Mouse (Mus musculus) heart, postnatal 10 days (tissue): Measurements from ENCODE around the gene Gsap. TPM values are rescaled to one million over a fixed set of nuclear protein-coding genes. Genes with fewer than 3 reads are reported as not detected.

ENCODE experiments used
- DNase-seq, 2 experiments: peaks; one replicate each; pipeline ENCODE4 v3.0.0; 2021
- intact Hi-C: fragments of 180-260 bp; cut with DNase I; formaldehyde crosslinking; loops from one replicate; pipeline ENCODE4 v1.15.1; 2025
- total RNA-seq, 2 experiments: library from RNA; stranded (reverse); gene quantifications; 2 replicates each; pipeline ENCODE4 v1.2.3; 2021

Gene Gsap
- 1 to 10 TPM; 4.5 to 5.9 TPM for total RNA-seq

- intact Hi-C loops, result no loop called here
- peak; percentile 73 to 74 for DNase-seq
Observed at GRCm38 (mm10) chr5:21185764-21186685, at the start of gene Gsap. Gene Gsap, plus strand, starts transcription at chr5:21186255.

DNA sequence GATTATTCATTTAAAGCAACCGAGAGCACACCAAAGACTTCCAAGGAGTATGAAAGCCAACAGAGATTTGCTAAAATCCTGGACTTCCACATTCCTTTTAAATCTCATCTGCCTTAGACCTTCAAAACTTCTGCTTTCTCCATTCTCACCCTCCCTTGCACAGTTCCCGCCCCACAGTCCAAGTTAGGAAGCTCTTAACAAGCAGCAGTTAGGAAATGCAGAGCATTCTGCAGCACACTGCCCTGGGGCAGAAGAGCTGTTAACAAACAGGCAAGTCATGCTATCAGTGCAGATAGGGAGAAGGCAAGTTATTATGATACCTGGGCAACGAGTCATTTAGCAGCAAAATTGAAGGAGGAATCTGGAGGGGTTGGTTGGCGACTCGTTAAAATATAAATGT, 49.5 kb upstream of the Gsap start:
- DNase-seq, result no peak

DNA sequence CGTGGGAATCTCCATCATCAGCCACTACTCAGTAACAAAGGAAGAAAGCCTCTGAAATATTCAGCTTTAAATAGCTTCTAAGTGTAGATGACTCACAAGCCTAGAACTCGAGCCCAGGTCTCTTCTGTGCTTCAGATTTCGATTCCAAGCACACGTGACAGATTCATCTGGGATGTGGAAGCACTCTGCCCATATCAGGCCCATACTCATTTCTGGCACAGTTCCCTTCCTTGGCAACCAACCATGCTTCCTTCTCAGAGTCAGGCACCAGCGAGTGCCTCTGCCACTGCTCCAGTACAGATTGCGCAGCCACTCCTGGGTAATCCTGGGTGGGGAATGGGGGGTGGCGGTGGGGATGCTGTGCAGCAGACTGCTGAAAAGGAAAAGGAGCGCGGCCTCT, 46.5 kb upstream of the Gsap start:
- intact Hi-C loops, result no loop called here
- peak; percentile 91 to 94 for DNase-seq

More for the DNA sequence above, 49.5 kb upstream of the Gsap start:
- intact Hi-C loops, result no loop called here

- DNase-seq, result peak; percentile 65 to 72
- intact Hi-C loops, result loop anchor here (5.0 to 10.0 kb wide), 2 partner anchors 124 to 226 kb away; no protein-coding TSS in a partner anchor
Observed at GRCm38 (mm10) chr5:21141133-21141551, 44.9 kb upstream of the Gsap start.

DNA sequence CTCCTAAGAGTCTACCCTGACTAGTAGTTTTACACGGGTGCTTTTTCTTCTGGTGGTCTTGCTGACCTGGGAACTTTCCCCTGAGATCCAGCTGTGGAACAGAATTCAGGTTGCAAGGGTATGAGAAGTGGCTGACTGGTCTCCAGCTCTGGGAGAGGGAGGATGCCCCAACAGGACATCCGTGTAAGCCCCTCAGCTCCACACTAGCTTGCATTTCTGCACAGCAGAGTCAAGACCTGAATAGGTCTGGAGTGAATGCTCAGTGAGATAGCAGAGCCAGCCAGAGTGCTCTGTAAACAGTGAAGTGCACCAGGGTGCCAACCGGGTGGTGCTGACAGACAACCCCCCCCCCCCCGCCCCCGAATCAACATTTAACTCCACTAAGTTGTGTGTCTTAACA, 44.4 kb upstream of the Gsap start:
- intact Hi-C loops, result loop anchor here (5.0 to 10.0 kb wide), 2 partner anchors 124 to 227 kb away; no protein-coding TSS in a partner anchor
- peak in 1 of 2 experiments; percentile 30 for DNase-seq

DNA sequence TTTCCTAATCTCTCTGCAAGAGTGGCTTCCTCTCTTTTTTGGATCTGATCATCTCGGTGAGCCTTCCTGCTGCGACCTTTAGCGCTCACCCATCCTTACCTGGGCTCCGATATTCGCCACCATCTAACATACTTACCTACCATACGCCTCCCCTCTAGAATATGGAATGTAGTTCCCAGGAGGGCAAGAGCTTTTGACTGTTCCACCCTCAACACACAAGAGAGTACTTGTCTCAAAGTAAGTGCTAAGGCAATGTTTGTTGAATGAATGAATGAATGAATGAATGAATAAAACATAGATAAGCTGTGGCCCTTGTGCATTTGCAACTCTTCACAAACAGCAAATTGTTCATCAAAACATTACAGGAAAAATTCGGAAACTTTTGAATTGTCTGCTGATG, 43.0 kb upstream of the Gsap start:
- intact Hi-C loops, result loop anchor here (5.0 to 10.0 kb wide), 2 partner anchors 126 to 228 kb away; no protein-coding TSS in a partner anchor
- no peak for DNase-seq

DNA sequence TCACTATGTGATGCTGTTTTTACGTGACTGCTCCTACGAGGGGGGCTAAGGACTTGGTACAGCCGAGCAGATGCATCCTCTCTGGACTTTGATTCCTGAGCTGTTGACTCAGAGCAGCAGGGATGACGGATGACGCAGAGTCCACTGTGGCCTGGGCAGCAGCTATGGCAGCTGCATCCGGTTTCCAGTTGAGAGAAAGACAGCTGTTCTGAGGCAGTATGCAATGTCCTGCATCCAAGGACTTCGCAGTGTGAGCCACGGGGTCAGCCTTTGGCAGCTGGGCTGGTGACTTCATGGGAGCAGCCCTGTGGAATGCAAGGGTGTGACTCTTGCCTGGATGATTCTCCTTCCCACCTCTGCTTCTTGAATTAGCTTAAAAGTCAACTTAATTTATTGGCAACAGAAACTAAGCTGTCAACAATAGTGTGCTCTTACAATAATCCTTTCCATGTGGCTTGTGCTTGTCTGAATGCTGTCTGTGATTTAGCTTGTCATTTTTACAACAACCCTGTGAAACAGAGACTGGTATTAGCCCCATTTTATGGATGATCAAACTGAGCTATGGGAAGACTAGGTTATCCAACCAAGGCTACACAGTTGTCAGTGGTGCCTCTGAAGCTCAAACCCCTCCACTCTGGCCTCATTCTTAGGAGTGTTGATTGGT, 41.4 kb upstream of the Gsap start:
- intact Hi-C loops, result loop anchor here (1.0 to 10.0 kb wide), 4 partner anchors 26 to 230 kb away; no protein-coding TSS in a partner anchor
- DNase-seq, result peak; percentile 86 to 88

DNA sequence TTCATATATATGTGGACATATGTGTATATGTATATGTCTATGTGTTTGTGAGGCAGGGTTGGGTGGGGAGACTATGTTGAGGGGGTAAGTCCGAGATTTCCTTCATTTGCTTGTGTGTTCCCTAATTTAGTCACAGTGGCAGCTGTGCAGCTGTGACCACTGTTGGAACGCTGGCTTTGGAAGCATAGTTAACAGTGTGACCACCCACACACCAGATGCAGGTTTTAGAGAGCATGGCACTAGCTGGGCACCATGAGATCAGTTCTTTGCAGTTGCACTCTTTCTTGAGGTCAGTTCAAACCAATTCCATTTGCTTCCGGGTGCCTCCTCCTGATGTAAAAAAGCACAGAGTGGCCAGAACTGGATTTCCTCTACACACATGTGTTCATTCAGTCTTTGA, 37.7 kb upstream of the Gsap start:
- intact Hi-C loops, result loop anchor here (10.0 kb wide), 1 partner anchor 234 kb away; no protein-coding TSS in a partner anchor

DNA sequence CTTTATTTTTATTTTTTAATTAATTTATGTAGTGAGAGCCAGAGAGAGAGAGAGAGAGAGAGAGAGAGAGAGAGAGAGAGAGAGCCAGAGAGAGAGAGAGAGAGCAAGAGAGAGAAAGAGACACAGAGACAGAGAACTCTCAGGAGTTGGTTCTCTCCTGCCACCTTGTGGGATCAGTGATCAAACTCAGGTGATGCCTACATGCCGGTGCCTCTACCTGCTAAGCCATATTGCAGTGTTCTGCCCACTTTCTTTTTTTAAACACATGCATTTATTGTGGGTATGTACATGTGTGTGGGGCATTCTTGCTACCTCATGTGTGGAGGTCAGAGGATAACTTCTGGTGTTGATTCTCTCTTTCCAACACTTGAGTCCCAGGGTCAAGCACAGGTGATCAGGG, 32.4 kb upstream of the Gsap start:
- DNase-seq, result no peak
- intact Hi-C loops, result no loop called here

More for the DNA sequence above, 37.7 kb upstream of the Gsap start:
- DNase-seq, result no peak

DNA sequence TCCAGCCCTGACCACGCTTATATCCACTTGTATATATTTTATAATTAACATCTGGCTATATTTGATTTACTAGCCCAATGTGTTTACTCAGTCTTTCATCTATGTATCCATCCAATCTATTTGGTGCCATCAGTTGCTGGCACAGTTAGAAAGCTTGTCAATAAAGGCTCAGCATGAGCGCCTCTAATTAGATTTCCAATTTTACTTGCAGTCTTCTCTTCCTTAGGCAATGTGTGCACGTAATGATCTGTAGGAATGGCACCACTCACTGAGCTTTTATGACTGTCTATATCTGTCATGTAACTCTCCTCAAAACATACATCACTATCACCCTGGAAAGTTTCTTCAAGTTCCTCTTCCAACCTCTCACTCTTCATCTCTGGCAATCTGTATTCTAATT, 29.3 kb upstream of the Gsap start:
- intact Hi-C loops, result no loop called here
- no peak for DNase-seq

- intact Hi-C loops, result no loop called here
- no peak for DNase-seq
Observed at GRCm38 (mm10) chr5:21159536-21159935, 26.5 kb upstream of the Gsap start.

DNA sequence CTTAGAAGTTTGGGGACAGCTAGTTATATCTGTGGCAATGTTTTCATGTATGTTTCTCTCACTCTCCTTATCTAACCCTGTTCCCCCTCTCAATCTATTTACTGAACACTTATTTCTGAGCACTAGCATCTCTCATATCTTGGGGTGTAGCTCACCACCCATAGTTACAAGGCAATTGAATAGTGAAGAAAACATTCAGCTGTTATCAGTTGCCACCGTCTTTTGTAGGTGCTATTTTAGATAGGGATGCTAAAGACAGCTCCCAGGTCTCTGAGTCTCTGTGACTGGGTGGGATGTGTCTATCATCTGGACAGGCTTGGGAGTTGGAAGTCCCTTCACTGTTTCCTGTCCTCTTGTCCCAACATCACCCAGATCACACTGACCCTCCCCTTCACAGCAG, 25.3 kb upstream of the Gsap start:
- no peak for DNase-seq
- intact Hi-C loops, result no loop called here

GRCm38 (mm10) chr5:21163421-21163820, 22.6 kb upstream of the Gsap start:
- intact Hi-C loops, result no loop called here

DNA sequence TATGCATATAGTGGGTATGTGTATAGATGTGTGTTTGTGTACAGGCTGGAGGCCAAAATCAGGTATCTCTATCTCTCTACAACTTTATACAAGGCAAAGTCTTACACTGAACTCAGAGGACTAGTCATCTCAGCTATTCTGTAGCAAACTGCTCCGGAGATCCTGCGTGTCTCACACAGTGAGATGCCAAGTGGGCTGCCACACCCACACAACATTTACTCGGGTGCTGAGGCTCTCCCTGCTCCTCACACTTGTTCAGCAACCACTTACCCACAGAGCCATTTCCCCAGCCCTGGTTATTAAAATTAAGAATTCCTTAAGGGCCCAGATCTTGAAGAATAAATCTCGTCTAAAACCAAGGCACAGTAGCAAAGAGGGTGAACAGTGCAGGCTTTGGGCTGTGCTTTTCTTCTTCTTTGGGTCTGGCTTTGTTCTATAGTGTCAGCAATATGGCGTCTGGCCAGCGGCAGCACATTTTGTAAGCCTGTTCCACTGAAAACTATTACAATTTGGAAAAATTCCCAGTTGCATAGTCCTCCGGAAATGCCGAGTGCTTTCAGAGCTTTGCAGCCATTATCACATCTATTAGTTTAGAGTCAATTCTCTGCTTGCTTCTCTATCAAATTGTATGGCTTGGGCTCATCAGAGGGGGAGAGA, 17.2 kb upstream of the Gsap start:
- intact Hi-C loops, result no loop called here
- DNase-seq, result peak; percentile 53 to 54

More at GRCm38 (mm10) chr5:21163421-21163820, 22.6 kb upstream of the Gsap start:
- no peak for DNase-seq

DNA sequence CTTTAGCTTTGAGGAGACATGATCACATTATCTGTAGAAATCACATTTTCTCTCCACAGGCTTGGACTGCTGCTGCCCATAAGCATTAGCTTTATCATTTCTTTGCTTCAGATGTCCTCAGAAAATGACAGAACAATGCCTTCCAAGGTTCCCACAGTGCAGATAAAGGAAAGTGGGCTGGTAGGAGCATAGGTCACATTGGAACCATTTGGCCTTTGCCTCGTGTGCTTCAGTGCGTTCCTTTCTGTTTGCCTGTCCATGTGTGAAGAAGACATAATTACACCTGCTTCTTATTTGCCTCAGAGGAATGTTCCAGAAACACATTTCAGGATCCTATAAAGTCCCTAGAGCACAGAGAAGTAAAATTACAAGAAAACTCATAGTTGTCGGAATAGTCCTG, 16.7 kb upstream of the Gsap start:
- DNase-seq, result no peak
- intact Hi-C loops, result no loop called here

DNA sequence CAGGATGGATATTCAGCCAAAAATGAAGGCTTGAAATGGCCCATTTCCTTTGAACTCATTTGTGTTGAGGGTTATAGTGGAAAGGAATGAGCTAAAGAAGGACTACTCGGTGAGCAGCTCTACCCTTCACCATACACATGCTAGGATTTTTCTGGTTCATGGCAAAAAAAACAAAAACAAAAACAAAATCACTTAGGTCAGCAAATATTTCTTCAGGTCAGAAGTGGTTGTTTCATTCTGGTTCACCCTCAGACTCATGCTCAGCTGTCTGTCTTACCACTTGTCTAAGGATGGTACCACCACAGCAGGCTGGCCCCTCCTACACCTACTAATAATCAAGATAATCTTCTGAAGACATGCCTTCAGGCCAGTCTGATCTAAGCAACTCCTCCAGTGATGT, 16.2 kb upstream of the Gsap start:
- no peak for DNase-seq
- intact Hi-C loops, result loop anchor here (2.0 kb wide), 1 partner anchor 25 kb away; no protein-coding TSS in a partner anchor

- DNase-seq, result no peak
- intact Hi-C loops, result loop anchor here (2.0 kb wide), 1 partner anchor 26 kb away; no protein-coding TSS in a partner anchor
Observed at GRCm38 (mm10) chr5:21170440-21170839, 15.6 kb upstream of the Gsap start.

- intact Hi-C loops, result loop anchor here (2.0 kb wide), 1 partner anchor 26 kb away; no protein-coding TSS in a partner anchor
- DNase-seq, result peak in 1 of 2 experiments; percentile 16
Observed at GRCm38 (mm10) chr5:21170898-21171297, 15.2 kb upstream of the Gsap start.

- intact Hi-C loops, result loop anchor here (2.0 kb wide), 1 partner anchor 27 kb away; no protein-coding TSS in a partner anchor
- DNase-seq, result no peak
Observed at GRCm38 (mm10) chr5:21171336-21171735, 14.7 kb upstream of the Gsap start.

GRCm38 (mm10) chr5:21172316-21172715, 13.7 kb upstream of the Gsap start:
- intact Hi-C loops, result no loop called here
- DNase-seq, result no peak
